Mouse (Mus musculus) kidney, adult 2 months (tissue): ENCODE measurements at regions not wholly inside any gene's neighbourhood (a gene's known extent, or its start where the extent isn't known, plus 50 kb on each side); places are given as distances from the start of the nearest gene placed in this dataset.

ENCODE experiments used
- DNase-seq: peaks from one replicate; pipeline ENCODE4 v3.0.0; 2021
- H3K27ac ChIP-seq: fragments of 200-500 bp; 2 replicates; pipeline ENCODE4 v1.5.1; 2012; ENCODE audit warnings: low read depth, low read length, control low read depth, inconsistent platforms; ENCODE audit not compliant: insufficient read depth
- H3K27me3 ChIP-seq: fragments of 200-500 bp; replicated peaks from 2 replicates; pipeline ENCODE4 v1.6.1; 2012; ENCODE audit warnings: mild to moderate bottlenecking, moderate library complexity, low read length, inconsistent platforms; ENCODE audit not compliant: control insufficient read depth, insufficient read depth
- H3K36me3 ChIP-seq: fragments of 200-500 bp; 2 replicates; pipeline ENCODE4 v1.6.1; 2012; ENCODE audit warnings: mild to moderate bottlenecking, moderate library complexity, low read length, inconsistent platforms; ENCODE audit not compliant: control insufficient read depth, insufficient read depth
- H3K4me1 ChIP-seq: fragments of 200-500 bp; 2 replicates; pipeline ENCODE4 v1.6.1; 2011; ENCODE audit warnings: low read length; ENCODE audit not compliant: control insufficient read depth, insufficient read depth
- H3K4me3 ChIP-seq: fragments of 200-500 bp; 2 replicates; pipeline ENCODE4 v1.5.1; 2011; ENCODE audit warnings: mild to moderate bottlenecking, low read depth, low read length, control low read depth; ENCODE audit not compliant: insufficient read depth
- CTCF ChIP-seq: fragments of 200-500 bp; conservative IDR thresholded peaks from 2 replicates; pipeline ENCODE4 v1.5.1; 2011; ENCODE audit warnings: low read depth, mild to moderate bottlenecking, control low read depth, low read length, moderate library complexity, mixed read lengths; ENCODE audit not compliant: insufficient read depth, insufficient read length
- POLR2A ChIP-seq: fragments of 200-500 bp; IDR thresholded peaks from one replicate; pipeline ENCODE4 v1.6.1; 2011; ENCODE audit warnings: low read depth, low read length, control low read depth
- WGBS: fragments of 180-500 bp; shearing (Covaris S2); methylation state at CpG from one replicate; pipeline ENCODE4 v1.1.7; 2018; 5-methylcytosine and 5-hydroxymethylcytosine counted together

DNA sequence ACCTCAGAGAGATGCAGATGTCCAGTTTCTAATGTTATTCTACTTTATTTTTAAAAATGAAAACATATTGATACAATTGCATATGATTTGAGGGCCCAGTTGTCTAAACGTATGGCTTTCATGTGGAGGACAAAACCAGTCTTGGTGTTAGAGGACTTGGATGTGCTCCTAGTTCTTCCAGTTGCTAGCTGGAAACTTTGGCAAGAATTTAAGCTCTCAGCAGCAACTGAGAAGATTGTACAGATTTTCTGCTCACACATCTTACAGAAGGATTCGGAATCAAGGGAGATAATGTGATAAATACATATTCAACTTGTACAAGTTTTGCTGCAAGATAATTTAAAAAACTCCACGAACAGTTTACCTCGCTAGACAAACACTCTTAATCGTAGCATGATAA is 105.6 kb upstream of the Myocd start:
- H3K4me3 ChIP-seq = no peak overlapping the region
- no peaks in the 10 kb centered on the region for H3K36me3 ChIP-seq
- DNase-seq = no peak
- no peaks in the 10 kb centered on the region for H3K4me1 ChIP-seq
- H3K27me3 ChIP-seq = no peaks in the 10 kb centered on the region
- H3K27ac ChIP-seq = no peak overlapping the region
- TF ChIP-seq CTCF (no peak), POLR2A (no peak)
- 88% methylated on average over 5 of the region's 5 CpGs for WGBS

DNA sequence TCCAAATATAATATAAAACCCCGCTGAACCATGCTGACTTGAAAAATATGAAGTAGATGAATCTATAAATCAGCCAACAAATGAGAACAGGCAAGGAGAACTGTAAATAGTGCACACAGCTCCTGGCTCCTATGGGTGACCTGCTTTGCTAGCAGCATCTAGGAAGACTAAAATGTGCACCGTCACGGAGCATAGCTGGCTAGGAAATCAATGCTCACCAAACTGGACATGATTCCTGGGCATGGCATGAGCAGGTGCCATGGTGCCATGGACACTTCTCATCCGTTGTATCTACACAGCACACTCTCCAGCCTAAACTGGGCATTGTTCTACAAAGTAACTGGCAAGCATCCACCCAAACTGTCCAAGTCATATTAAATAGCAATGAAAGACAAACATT is 103.3 kb upstream of the Myocd start:
- WGBS = 88% methylated on average over 4 of the region's 4 CpGs
- H3K27me3 ChIP-seq = no peaks in the 10 kb centered on the region
- no peaks in the 10 kb centered on the region for H3K36me3 ChIP-seq
- no peak overlapping the region for H3K27ac ChIP-seq
- no peak for DNase-seq
- no peak overlapping the region for H3K4me3 ChIP-seq
- no peaks in the 10 kb centered on the region for H3K4me1 ChIP-seq
- TF ChIP-seq CTCF (no peak), POLR2A (no peak)

GRCm38 (mm10) chr11:65372309-65372811 is 102.6 kb upstream of the Myocd start:
- H3K27me3 ChIP-seq = no peaks in the 10 kb centered on the region
- no peak overlapping the region for H3K27ac ChIP-seq
- TF ChIP-seq POLR2A (no peak), CTCF (no peak)
- no peak overlapping the region for H3K4me3 ChIP-seq
- DNase-seq = no peak
- WGBS = 51% methylated on average over 9 of the region's 9 CpGs
- no peaks in the 10 kb centered on the region for H3K4me1 ChIP-seq
- no peaks in the 10 kb centered on the region for H3K36me3 ChIP-seq

DNA sequence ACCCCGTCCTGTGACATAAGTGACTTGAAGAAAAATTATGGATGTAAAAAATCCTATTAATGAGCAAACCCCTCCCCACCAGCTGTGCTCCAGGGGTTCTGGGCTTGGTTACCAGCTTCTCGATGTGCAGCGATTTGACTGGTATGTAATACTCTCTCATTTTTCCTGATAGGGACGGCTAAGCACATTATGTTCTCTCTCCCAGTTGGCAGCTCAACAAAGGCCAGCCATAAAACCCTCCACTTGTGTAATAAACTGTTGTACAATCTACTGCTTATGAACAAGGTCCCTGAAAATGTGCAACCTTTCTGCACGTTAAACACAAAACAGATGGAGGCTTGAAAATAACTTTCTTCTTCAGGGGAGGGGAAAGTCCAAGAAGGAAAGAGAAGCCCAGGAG is 98.0 kb upstream of the Myocd start:
- peaks cover 5% of the 10 kb centered on the region; the same call in 1 of the 2 replicates for H3K4me1 ChIP-seq
- peak; percentile 10 for DNase-seq
- H3K36me3 ChIP-seq = no peaks in the 10 kb centered on the region
- H3K4me3 ChIP-seq = no peak overlapping the region
- no peaks in the 10 kb centered on the region for H3K27me3 ChIP-seq
- no peak for TF ChIP-seq CTCF
- TF ChIP-seq POLR2A = no peak
- 48% methylated on average over 5 of the region's 5 CpGs for WGBS
- no peak overlapping the region for H3K27ac ChIP-seq

GRCm38 (mm10) chr11:65366677-65367370 is 97.0 kb upstream of the Myocd start:
- no peaks in the 10 kb centered on the region for H3K36me3 ChIP-seq
- 56% methylated on average over 8 of the region's 8 CpGs for WGBS
- H3K4me3 ChIP-seq = no peak overlapping the region
- H3K27me3 ChIP-seq = no peaks in the 10 kb centered on the region
- H3K27ac ChIP-seq = no peak overlapping the region; the same call in 1 of the 2 replicates
- H3K4me1 ChIP-seq = peaks cover 5% of the 10 kb centered on the region; the same call in 1 of the 2 replicates
- TF ChIP-seq CTCF = no peak
- TF ChIP-seq POLR2A = no peak
- DNase-seq = peak; percentile 35

- Histone ChIP-seq H3K27ac (no peak overlapping the region), H3K27me3 (no peaks in the 10 kb centered on the region), H3K36me3 (no peaks in the 10 kb centered on the region), H3K4me3 (no peak overlapping the region), H3K4me1 (peaks cover 5% of the 10 kb centered on the region; the same call in 1 of the 2 replicates)
- TF ChIP-seq POLR2A = no peak
- 50% methylated on average over 12 of the region's 12 CpGs for WGBS
- DNase-seq = no peak
Observed at GRCm38 (mm10) chr11:65365751-65366559, 96.2 kb upstream of the Myocd start.

- DNase-seq = no peak
- Histone ChIP-seq H3K4me3 (no peak overlapping the region), H3K27ac (no peak overlapping the region), H3K27me3 (no peaks in the 10 kb centered on the region), H3K4me1 (peaks cover 5% of the 10 kb centered on the region; the same call in 1 of the 2 replicates), H3K36me3 (no peaks in the 10 kb centered on the region)
- TF ChIP-seq POLR2A = no peak
- no peak for TF ChIP-seq CTCF
- 88% methylated on average over 3 of the region's 3 CpGs for WGBS
Observed at GRCm38 (mm10) chr11:65364910-65365309, 95.1 kb upstream of the Myocd start.

DNA sequence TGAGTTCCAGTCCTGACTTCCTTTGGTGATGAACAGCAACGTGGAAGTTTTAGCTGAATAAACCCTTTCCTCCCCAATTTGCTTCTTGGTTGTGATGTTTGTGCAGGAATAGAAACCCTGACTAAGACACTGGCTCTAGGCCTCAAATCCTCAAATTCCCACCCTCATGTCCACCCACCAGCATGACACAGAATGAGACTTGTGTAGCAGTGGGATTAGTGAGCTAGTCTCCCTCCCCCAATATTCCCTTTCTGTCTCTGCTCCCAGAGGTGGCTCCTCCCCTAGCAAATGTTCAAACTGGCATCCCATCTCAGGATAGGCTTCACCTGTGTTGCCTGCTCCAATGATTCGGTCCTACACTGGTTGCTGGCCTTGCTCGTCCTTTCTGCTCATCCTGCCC is 94.1 kb upstream of the Myocd start:
- TF ChIP-seq POLR2A (no peak), CTCF (no peak)
- no peaks in the 10 kb centered on the region for H3K27me3 ChIP-seq
- H3K4me1 ChIP-seq = peaks cover 5% of the 10 kb centered on the region; the same call in 1 of the 2 replicates
- WGBS = 77% methylated on average over 3 of the region's 3 CpGs
- H3K4me3 ChIP-seq = no peak overlapping the region
- H3K36me3 ChIP-seq = no peaks in the 10 kb centered on the region
- DNase-seq = no peak
- no peak overlapping the region for H3K27ac ChIP-seq
